Mouse (Mus musculus): ENCODE data around the gene Nbea. TPM values are rescaled to one million over a fixed set of nuclear protein-coding genes. Genes with fewer than 3 reads are reported as not detected.

The Nbea gene
- total and polyA plus RNA-seq, 3 experiments, result 0.76 TPM; not detected in 2

DNA sequence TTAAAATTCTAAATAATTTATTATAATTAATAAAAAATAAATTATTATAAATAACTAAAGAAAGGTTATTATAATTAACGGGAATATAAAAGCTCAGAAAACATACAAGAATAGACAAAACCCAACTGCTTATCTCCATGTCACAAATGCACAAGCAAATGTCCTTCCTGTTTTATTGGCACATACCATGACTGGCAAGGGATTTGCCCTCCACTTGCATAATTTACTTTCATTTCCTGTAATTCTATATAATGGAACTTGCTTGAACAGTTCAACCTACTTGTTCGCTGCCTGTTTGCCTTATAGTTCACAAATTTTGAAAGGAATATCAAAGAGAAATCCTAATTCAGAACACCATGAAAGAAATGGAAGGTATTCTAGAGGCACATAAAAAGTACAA is 234.4 kb downstream of the Nbea start:
- ATAC-seq (ENCODE audit: extremely low read depth, insufficient number of reproducible peaks, low FRiP score, poor library complexity, severe bottlenecking), result no peak
- TF ChIP-seq GATA1 (IDR thresholded peaks at IDR 0.05; ENCODE audit: borderline replicate concordance, low read length) (no peak), GATA2 (IDR thresholded peaks at IDR 0.05; ENCODE audit: borderline replicate concordance, low read depth, low read length) (no peak), POLR2AphosphoS5 (IDR thresholded peaks at IDR 0.05; ENCODE audit: insufficient replicate concordance, low read depth, low read length) (no peak), CTCF (IDR thresholded peaks at IDR 0.05; ENCODE audit: low read depth, low read length) (no peak), TAL1 (conservative IDR thresholded peaks at IDR 0.05; ENCODE audit: low read depth, low read length) (no peak)
- no peaks in the 10 kb centered on the region for H3K36me3 ChIP-seq (replicated peaks)

DNA sequence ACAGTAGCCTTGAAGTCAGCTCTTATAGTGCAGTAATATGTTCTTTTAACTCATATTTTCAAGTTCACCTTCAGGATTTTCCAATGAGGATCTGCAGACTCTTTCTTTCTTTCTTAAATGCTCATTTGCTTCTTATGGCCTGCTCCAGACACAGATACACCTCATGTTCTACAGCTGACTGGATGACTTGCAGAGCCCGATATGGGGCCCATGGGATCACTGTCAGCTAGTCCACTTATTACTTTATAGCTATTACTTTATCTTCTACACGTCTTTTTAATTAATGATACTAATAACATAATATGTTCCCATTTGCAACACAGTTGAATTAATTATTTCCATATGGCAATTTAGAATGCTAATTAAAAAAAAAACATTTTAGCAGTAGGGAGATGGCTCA is 256.2 kb downstream of the Nbea start:
- H3K9me3 ChIP-seq (replicated peaks), result 0 out of 2 replicates have a peak, but pooled peaks cover 6% of the 10 kb centered on the region
- no peaks in the 10 kb centered on the region for H3K36me3 ChIP-seq (replicated peaks)
- no peak for DNase-seq (ENCODE audit: low spot score)
- no peak overlapping the region for H3K4me3 ChIP-seq (ENCODE audit: low read depth, low read length)
- no peaks in the 10 kb centered on the region for H3K27me3 ChIP-seq (ENCODE audit: insufficient read depth, low read length)
- TF ChIP-seq POLR2AphosphoS5 (IDR thresholded peaks at IDR 0.05; ENCODE audit: insufficient replicate concordance, low read depth, low read length), result no peak
- no peak for ATAC-seq (ENCODE audit: extremely low read depth, insufficient number of reproducible peaks, low FRiP score, poor library complexity, severe bottlenecking)
- no peaks in the 10 kb centered on the region for H3K4me1 ChIP-seq (ENCODE audit: insufficient read depth, low read depth, low read length)

More for the DNA sequence above, 234.4 kb downstream of the Nbea start:
- Histone ChIP-seq H3K4me3 (ENCODE audit: low read depth, low read length) (no peak overlapping the region), H3K27me3 (ENCODE audit: insufficient read depth, low read length) (no peaks in the 10 kb centered on the region), H3K4me1 (ENCODE audit: insufficient read depth, low read depth, low read length) (no peaks in the 10 kb centered on the region), H3K9me3 (replicated peaks) (no peaks in the 10 kb centered on the region)
- DNase-seq (ENCODE audit: low spot score), result no peak

DNA sequence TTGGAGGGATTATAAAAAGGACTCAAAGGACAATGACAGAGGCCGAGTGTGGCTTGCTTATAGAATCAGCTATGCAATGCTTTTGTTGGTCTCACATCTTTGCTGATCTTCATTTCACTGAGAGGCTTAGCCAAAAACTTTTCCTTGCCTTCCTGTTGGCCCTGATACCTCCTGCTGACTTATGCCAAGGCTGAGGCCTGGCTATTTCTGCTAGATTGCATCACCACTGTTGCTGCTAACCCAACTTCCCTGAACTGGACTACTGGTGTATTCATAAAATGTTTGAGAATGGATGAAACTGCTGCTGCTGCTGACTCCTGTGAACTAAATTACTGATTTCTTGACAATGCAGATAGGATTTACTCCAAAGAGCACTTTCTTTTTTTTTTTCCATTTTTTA is 274.2 kb downstream of the Nbea start:
- TF ChIP-seq TAL1 (conservative IDR thresholded peaks at IDR 0.05; ENCODE audit: low read depth, low read length) (no peak), GATA1 (IDR thresholded peaks at IDR 0.05; ENCODE audit: borderline replicate concordance, low read length) (no peak), GATA2 (IDR thresholded peaks at IDR 0.05; ENCODE audit: borderline replicate concordance, low read depth, low read length) (no peak)
- DNase-seq (ENCODE audit: low spot score) (no peak), ATAC-seq (ENCODE audit: extremely low read depth, insufficient number of reproducible peaks, low FRiP score, poor library complexity, severe bottlenecking) (no peak)
- Histone ChIP-seq H3K4me3 (ENCODE audit: low read depth, low read length) (no peak overlapping the region), H3K9me3 (replicated peaks) (no peaks in the 10 kb centered on the region), H3K36me3 (replicated peaks) (no peaks in the 10 kb centered on the region), H3K27me3 (ENCODE audit: insufficient read depth, low read length) (no peaks in the 10 kb centered on the region), H3K4me1 (ENCODE audit: insufficient read depth, low read depth, low read length) (no peaks in the 10 kb centered on the region)

DNA sequence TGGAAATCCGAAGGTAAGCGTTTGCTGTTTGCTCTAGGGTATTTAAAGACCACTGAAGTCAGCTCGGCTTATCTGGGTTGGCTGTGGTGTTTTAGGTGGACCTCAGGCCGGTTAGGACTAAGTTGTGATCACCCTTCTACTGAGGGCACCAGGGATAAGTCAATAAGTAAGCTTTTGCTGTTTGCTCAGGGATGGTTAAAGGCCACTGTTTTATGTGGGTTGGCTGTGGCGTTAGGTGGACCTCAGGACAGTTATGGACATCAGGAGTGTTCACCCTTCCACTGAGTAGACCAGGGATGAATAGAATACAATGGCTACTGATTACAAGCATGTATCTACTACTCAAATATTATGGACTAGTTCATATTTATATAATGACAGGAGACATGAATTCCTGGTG is 292.9 kb downstream of the Nbea start:
- Histone ChIP-seq H3K27me3 (ENCODE audit: insufficient read depth, low read length) (no peaks in the 10 kb centered on the region), H3K4me3 (ENCODE audit: low read depth, low read length) (no peak overlapping the region), H3K9me3 (replicated peaks) (peaks cover 4% of the 10 kb centered on the region; the same call in 1 of the 2 replicates), H3K4me1 (ENCODE audit: insufficient read depth, low read depth, low read length) (no peaks in the 10 kb centered on the region), H3K36me3 (replicated peaks) (no peaks in the 10 kb centered on the region)
- ATAC-seq (ENCODE audit: extremely low read depth, insufficient number of reproducible peaks, low FRiP score, poor library complexity, severe bottlenecking) (no peak), DNase-seq (ENCODE audit: low spot score) (no peak)
- TF ChIP-seq GATA1 (IDR thresholded peaks at IDR 0.05; ENCODE audit: borderline replicate concordance, low read length), result no peak

- DNase-seq (ENCODE audit: low spot score) (no peak), ATAC-seq (ENCODE audit: extremely low read depth, insufficient number of reproducible peaks, low FRiP score, poor library complexity, severe bottlenecking) (no peak)
- Histone ChIP-seq H3K4me1 (ENCODE audit: insufficient read depth, low read depth, low read length) (no peaks in the 10 kb centered on the region), H3K27me3 (ENCODE audit: insufficient read depth, low read length) (no peaks in the 10 kb centered on the region), H3K36me3 (replicated peaks) (no peaks in the 10 kb centered on the region), H3K4me3 (ENCODE audit: low read depth, low read length) (no peak overlapping the region), H3K9me3 (replicated peaks) (peaks cover 4% of the 10 kb centered on the region; the same call in 1 of the 2 replicates)
- TF ChIP-seq GATA2 (IDR thresholded peaks at IDR 0.05; ENCODE audit: borderline replicate concordance, low read depth, low read length), result no peak
- TF ChIP-seq CTCF (IDR thresholded peaks at IDR 0.05; ENCODE audit: low read depth, low read length), result no peak
Observed at GRCm38 (mm10) chr3:55889227-55889626, 294.3 kb downstream of the Nbea start.

GRCm38 (mm10) chr3:55887829-55888210 is 295.7 kb downstream of the Nbea start:
- Histone ChIP-seq H3K4me1 (ENCODE audit: insufficient read depth, low read depth, low read length) (no peaks in the 10 kb centered on the region), H3K9me3 (replicated peaks) (peaks cover 4% of the 10 kb centered on the region; the same call in 1 of the 2 replicates), H3K4me3 (ENCODE audit: low read depth, low read length) (no peak overlapping the region), H3K27me3 (ENCODE audit: insufficient read depth, low read length) (no peaks in the 10 kb centered on the region), H3K36me3 (replicated peaks) (no peaks in the 10 kb centered on the region)
- TF ChIP-seq GATA1 (IDR thresholded peaks at IDR 0.05; ENCODE audit: borderline replicate concordance, low read length) (no peak), GATA2 (IDR thresholded peaks at IDR 0.05; ENCODE audit: borderline replicate concordance, low read depth, low read length) (no peak)
- ATAC-seq (ENCODE audit: extremely low read depth, insufficient number of reproducible peaks, low FRiP score, poor library complexity, severe bottlenecking) (no peak), DNase-seq (ENCODE audit: low spot score) (no peak)

GRCm38 (mm10) chr3:55887193-55887828 is 296.2 kb downstream of the Nbea start:
- no peak overlapping the region for H3K4me3 ChIP-seq (ENCODE audit: low read depth, low read length)

More at GRCm38 (mm10) chr3:55887193-55887828, 296.2 kb downstream of the Nbea start:
- no peak for DNase-seq (ENCODE audit: low spot score)
- Histone ChIP-seq H3K27me3 (ENCODE audit: insufficient read depth, low read length) (no peaks in the 10 kb centered on the region), H3K9me3 (replicated peaks) (peaks cover 4% of the 10 kb centered on the region; the same call in 1 of the 2 replicates), H3K4me1 (ENCODE audit: insufficient read depth, low read depth, low read length) (no peaks in the 10 kb centered on the region), H3K36me3 (replicated peaks) (no peaks in the 10 kb centered on the region)
- no peak for ATAC-seq (ENCODE audit: extremely low read depth, insufficient number of reproducible peaks, low FRiP score, poor library complexity, severe bottlenecking)
- TF ChIP-seq GATA1 (IDR thresholded peaks at IDR 0.05; ENCODE audit: borderline replicate concordance, low read length) (no peak), CTCF (IDR thresholded peaks at IDR 0.05; ENCODE audit: low read depth, low read length) (no peak), POLR2AphosphoS5 (IDR thresholded peaks at IDR 0.05; ENCODE audit: insufficient replicate concordance, low read depth, low read length) (no peak), GATA2 (IDR thresholded peaks at IDR 0.05; ENCODE audit: borderline replicate concordance, low read depth, low read length) (no peak), TAL1 (conservative IDR thresholded peaks at IDR 0.05; ENCODE audit: low read depth, low read length) (no peak)
